Mouse (Mus musculus) stomach, postnatal 0 days (tissue): ENCODE measurements around the gene Prkcq. TPM values are rescaled to one million over a fixed set of nuclear protein-coding genes. Genes with fewer than 3 reads are reported as not detected.

Experiments used
- ATAC-seq: fragments of 200-750 bp; cut with Nextera tagmentation; 2 replicates; pipeline ENCODE4 v1.8.0; 2017; ENCODE audit not compliant: low FRiP score, low TSS enrichment
- DNase-seq: peaks from one replicate; pipeline ENCODE4 v3.0.0-alpha.2; 2016; ENCODE audit warnings: low spot score
- H3K27ac ChIP-seq: fragments of 300-500 bp; sonication (generic); replicated peaks from 2 replicates; pipeline ENCODE4 v1.5.1; 2014; ENCODE audit warnings: mild to moderate bottlenecking, control low read depth
- H3K27me3 ChIP-seq: fragments of 300-500 bp; sonication (generic); 2 replicates; pipeline ENCODE4 v1.6.1; 2014; ENCODE audit warnings: low read length; ENCODE audit not compliant: control insufficient read depth, insufficient read depth
- H3K36me3 ChIP-seq: fragments of 300-500 bp; sonication (generic); 2 replicates; pipeline ENCODE4 v1.6.1; 2014; ENCODE audit warnings: low read length, mixed read lengths; ENCODE audit not compliant: control insufficient read depth, insufficient read depth
- H3K4me1 ChIP-seq: fragments of 300-500 bp; sonication (generic); replicated peaks from 2 replicates; pipeline ENCODE4 v1.6.1; 2014; ENCODE audit warnings: antibody characterized with exemption; ENCODE audit not compliant: control insufficient read depth, insufficient read depth
- H3K4me2 ChIP-seq: fragments of 300-500 bp; sonication (generic); replicated peaks from 2 replicates; pipeline ENCODE4 v1.6.1; 2014; ENCODE audit warnings: low read depth, mild to moderate bottlenecking, control low read depth, moderate library complexity
- H3K4me3 ChIP-seq: fragments of 300-500 bp; sonication (generic); 2 replicates; pipeline ENCODE4 v1.5.1; 2014; ENCODE audit warnings: low read depth, low read length, control low read depth
- H3K9ac ChIP-seq: fragments of 300-500 bp; sonication (generic); 2 replicates; pipeline ENCODE4 v1.6.1; 2014; ENCODE audit warnings: mild to moderate bottlenecking, low read length, control low read depth, mixed read lengths
- H3K9me3 ChIP-seq: fragments of 300-500 bp; sonication (generic); 2 replicates; pipeline ENCODE4 v1.6.1; 2016; ENCODE audit warnings: low read length; ENCODE audit not compliant: control insufficient read depth
- CTCF ChIP-seq: IDR thresholded peaks from 2 replicates; pipeline ENCODE4 v1.5.1; 2016; ENCODE audit warnings: antibody characterized with exemption, low read depth, mild to moderate bottlenecking, moderate library complexity
- EP300 ChIP-seq: optimal IDR thresholded peaks from 2 replicates; pipeline ENCODE3; 2016; ENCODE audit warnings: antibody characterized with exemption
- WGBS: fragments of 180-500 bp; shearing (Covaris S2); extraction: QIAGEN DNeasy Blood & Tissue Kit; methylation state at CpG from one replicate; pipeline ENCODE4 v1.1.7; 2014; 5-methylcytosine and 5-hydroxymethylcytosine counted together
- polyA plus RNA-seq: library from polyadenylated mRNA; unstranded; fragments of >200 nt; fragmentation: Nextera tagmentation; extraction: Ambion mirVana; gene quantifications from 2 replicates; pipeline ENCODE4 v1.2.1, GENCODE M21; 2015

Gene Prkcq
- polyA plus RNA-seq, 1 experiment from 2014 or later, result 0.91 TPM

DNA sequence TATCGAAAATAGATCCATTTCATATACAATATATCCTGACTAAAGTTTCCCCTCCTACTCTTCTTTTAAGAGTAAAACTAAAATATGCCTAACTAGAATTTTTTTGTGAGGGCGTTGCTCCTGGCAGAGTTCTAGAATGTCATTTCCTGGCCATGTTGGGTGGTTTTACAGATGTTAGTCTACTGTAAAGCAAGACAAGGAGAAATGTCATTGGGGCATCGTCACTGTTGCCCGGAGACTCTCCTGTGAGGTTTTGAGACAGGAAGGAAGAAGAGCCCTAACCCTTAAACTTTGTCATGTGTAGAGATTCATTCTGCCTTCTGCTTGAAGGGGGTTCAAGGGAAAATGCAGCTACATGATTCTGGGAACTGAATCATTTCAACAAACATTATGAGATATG, 82.5 kb downstream of the Prkcq start:
- ATAC-seq (no peak), DNase-seq (no peak)
- no peak overlapping the region for H3K4me3 ChIP-seq
- H3K9ac ChIP-seq, result no peak overlapping the region
- no peaks in the 10 kb centered on the region for H3K4me1 ChIP-seq
- H3K27me3 ChIP-seq, result no peaks in the 10 kb centered on the region
- no peak overlapping the region for H3K27ac ChIP-seq
- H3K9me3 ChIP-seq, result no peaks in the 10 kb centered on the region
- WGBS, result 88% methylated on average over 4 of the region's 4 CpGs
- no peak for TF ChIP-seq CTCF
- H3K36me3 ChIP-seq, result no peaks in the 10 kb centered on the region
- no peak overlapping the region for H3K4me2 ChIP-seq

DNA sequence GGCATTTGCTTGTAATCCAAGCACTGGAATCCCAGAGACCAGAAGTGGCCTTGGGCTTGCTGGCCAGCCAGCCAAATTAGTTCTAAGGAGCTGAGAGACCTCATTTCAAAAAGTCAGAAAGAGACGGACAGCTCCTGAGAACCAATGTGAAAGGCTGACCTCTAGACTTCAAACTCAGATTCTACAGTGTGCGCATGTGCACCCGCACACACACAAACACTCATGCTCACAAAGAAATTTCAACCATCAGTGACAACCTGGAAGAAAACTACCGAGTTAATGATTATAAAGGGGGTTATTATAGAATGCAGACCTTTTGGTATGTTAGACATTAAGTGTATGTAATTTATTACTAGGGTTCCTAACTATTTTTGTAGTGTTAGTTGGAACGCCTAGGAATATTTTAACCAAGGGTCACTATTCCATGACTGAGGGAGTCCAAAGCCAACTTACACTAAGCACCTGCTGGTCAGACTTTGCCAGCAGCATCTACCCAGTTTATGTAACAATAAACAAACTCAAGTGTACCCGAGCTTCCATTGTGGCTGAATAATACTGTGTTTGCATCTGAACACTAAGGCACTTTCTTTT, 85.4 kb downstream of the Prkcq start:
- Histone ChIP-seq H3K36me3 (no peaks in the 10 kb centered on the region), H3K4me2 (no peak overlapping the region), H3K9me3 (no peaks in the 10 kb centered on the region), H3K4me3 (no peak overlapping the region), H3K27ac (no peak overlapping the region), H3K4me1 (no peaks in the 10 kb centered on the region), H3K27me3 (no peaks in the 10 kb centered on the region), H3K9ac (no peak overlapping the region)
- ATAC-seq, result no peak
- 69% methylated on average over 6 of the region's 6 CpGs for WGBS
- TF ChIP-seq CTCF (no peak), EP300 (no peak)
- DNase-seq, result no peak

DNA sequence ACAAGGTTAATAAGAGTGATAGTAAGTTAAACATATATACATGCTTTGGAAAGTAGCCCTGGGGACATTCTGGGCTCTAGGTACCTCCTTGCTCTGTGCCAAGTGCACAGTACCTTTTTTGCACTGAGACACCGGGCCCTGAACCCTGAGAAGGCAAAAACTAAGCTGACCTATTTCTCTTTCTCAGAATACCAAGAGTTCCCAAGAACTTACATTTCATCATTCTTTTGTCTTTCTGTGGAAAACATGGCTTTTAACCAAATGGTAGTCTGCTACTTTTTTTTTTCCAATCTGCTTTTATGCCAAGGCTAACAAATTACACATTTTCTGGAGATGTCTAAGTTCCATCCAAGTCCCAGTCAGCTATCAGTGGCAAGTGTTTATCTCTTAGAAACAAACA, 86.3 kb downstream of the Prkcq start:
- 68% methylated on average over 1 of the region's 1 CpGs for WGBS
- Histone ChIP-seq H3K36me3 (no peaks in the 10 kb centered on the region), H3K9ac (no peak overlapping the region), H3K4me1 (no peaks in the 10 kb centered on the region), H3K4me2 (no peak overlapping the region), H3K4me3 (no peak overlapping the region), H3K27me3 (no peaks in the 10 kb centered on the region), H3K9me3 (no peaks in the 10 kb centered on the region), H3K27ac (no peak overlapping the region)
- TF ChIP-seq CTCF (no peak), EP300 (no peak)
- DNase-seq, result no peak
- ATAC-seq, result no peak

- TF ChIP-seq CTCF (no peak), EP300 (no peak)
- H3K9me3 ChIP-seq, result no peaks in the 10 kb centered on the region
- H3K27me3 ChIP-seq, result no peaks in the 10 kb centered on the region
- no peaks in the 10 kb centered on the region for H3K36me3 ChIP-seq
- H3K4me2 ChIP-seq, result no peak overlapping the region
- WGBS, result 85% methylated on average over 5 of the region's 5 CpGs
- no peak for ATAC-seq
- no peak overlapping the region for H3K9ac ChIP-seq
- no peak overlapping the region for H3K4me3 ChIP-seq
- DNase-seq, result no peak
- no peak overlapping the region for H3K27ac ChIP-seq
- no peaks in the 10 kb centered on the region for H3K4me1 ChIP-seq
Measured at GRCm38 (mm10) chr2:11259361-11259760, 87.5 kb downstream of the Prkcq start.

- DNase-seq (no peak), ATAC-seq (no peak)
- H3K4me3 ChIP-seq, result no peak overlapping the region
- H3K4me2 ChIP-seq, result no peak overlapping the region
- no peak for TF ChIP-seq EP300
- no peak for TF ChIP-seq CTCF
- H3K4me1 ChIP-seq, result no peaks in the 10 kb centered on the region
- no peaks in the 10 kb centered on the region for H3K9me3 ChIP-seq
- H3K9ac ChIP-seq, result no peak overlapping the region
- H3K36me3 ChIP-seq, result no peaks in the 10 kb centered on the region
- no peaks in the 10 kb centered on the region for H3K27me3 ChIP-seq
- no peak overlapping the region for H3K27ac ChIP-seq
- 89% methylated on average over 5 of the region's 5 CpGs for WGBS
Measured at GRCm38 (mm10) chr2:11264836-11265235, 92.9 kb downstream of the Prkcq start.

- Histone ChIP-seq H3K9ac (no peak overlapping the region), H3K27ac (no peak overlapping the region), H3K4me3 (no peak overlapping the region), H3K36me3 (no peaks in the 10 kb centered on the region), H3K4me1 (no peaks in the 10 kb centered on the region), H3K4me2 (no peak overlapping the region), H3K9me3 (no peaks in the 10 kb centered on the region), H3K27me3 (no peaks in the 10 kb centered on the region)
- ATAC-seq (no peak), DNase-seq (no peak)
- WGBS, result 72% methylated on average over 9 of the region's 9 CpGs
- no peak for TF ChIP-seq EP300
- TF ChIP-seq CTCF, result no peak
Measured at GRCm38 (mm10) chr2:11265455-11265854, 93.5 kb downstream of the Prkcq start.
